Comparison of ENCODE assay signal across 9 mouse cellular contexts in the genomic region with DNA sequence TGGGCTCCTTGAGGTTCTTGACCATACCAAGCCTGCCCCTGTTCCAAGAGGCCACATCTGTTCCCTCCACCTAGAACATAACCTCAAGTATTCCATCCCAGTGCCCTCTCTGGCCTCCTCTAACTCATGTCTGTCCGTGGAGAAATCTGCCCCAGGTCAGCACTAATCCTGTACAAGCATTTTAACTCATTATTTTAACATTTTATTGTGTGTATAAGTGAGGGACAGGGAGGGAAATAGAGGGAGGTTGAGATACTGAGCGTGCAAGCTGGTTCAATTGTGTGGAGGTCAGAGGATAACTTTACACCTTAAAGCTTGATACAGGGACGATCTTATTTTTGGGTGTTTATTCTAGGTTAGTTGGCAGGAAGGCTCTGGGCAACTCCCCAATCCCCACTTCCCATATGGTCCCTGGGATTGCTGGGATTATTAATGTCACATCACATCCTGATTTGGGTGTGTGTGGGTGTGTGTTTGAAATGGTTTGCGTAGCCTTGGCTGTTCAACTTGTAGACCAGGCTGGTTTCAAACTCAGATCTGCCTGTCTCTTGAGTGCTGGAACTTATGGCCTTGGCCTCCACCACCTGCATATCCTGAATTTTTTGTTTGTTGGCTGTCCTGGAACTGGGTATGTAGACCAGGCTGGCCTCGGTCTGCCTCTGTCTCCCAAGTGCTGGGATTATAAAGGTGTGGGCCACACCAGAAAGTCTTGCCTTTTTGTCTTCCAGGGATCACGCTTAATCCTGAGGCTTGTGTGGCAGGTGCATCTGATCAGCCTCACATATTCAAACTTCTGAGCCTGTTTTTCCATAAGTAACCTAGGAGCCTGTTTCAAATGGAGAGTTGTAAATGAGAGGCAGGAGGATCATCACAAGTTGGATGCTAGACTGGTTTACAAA. TPM values are rescaled to one million over a fixed set of nuclear protein-coding genes. Genes with fewer than 3 reads are reported as not detected.
DNase-seq lines count a peak whose midpoint lies in the region; ATAC-seq and TF ChIP-seq lines count a peak whose summit lies in the region.
"Had no signal": no experiment of that assay in that cellular context is flagged by ENCODE, and none has a peak within 500 bp of the region (broad histone marks: within the 10 kb centered on the region; RNA-seq: fewer than 3 reads in every experiment).

No protein-coding gene starts in this region.

- peak overlapping the region; percentile 55; the same call in 1 of the 2 replicates for H3K4me2 ChIP-seq in heart, postnatal 0 days (ENCODE audit: low read depth, low read length)

- H3K27ac ChIP-seq in heart, postnatal 0 days (ENCODE audit: low read depth) = no peak overlapping the region

- intact Hi-C loops in heart, postnatal 14 days (cut with DNase I) = loop anchor here (5.0 kb wide), 1 partner anchor 56 kb away; no protein-coding TSS in a partner anchor

- H3K4me1 ChIP-seq in heart, postnatal 0 days (ENCODE audit: control insufficient read depth, insufficient read depth) = 0 out of 2 replicates have a peak, but pooled peaks cover 5% of the 10 kb centered on the region

- peaks cover 40% of the 10 kb centered on the region for H3K36me3 ChIP-seq in heart, postnatal 0 days (replicated peaks; ENCODE audit: control insufficient read depth, insufficient read depth, low read length)

- no peak overlapping the region for H3K4me3 ChIP-seq in heart, postnatal 0 days (ENCODE audit: low read depth, low read length)

- TF ChIP-seq CTCF in heart, postnatal 0 days (IDR thresholded peaks at IDR 0.05; ENCODE audit: low read depth) = no peak

- TF ChIP-seq EP300 in heart, postnatal 0 days (IDR thresholded peaks at IDR 0.05; ENCODE audit: low read depth) = no peak

- DNase-seq in heart, postnatal 0 days (ENCODE audit: low spot score) = no peak
- DNase-seq in heart, postnatal 14 days = no peak
- DNase-seq in right cerebral cortex, adult 2 months (ENCODE audit: low spot score in 2 of 2) = peak; percentile 39 to 62
- no peak for DNase-seq in right cerebral cortex, postnatal 25 days
- peak; percentile 62 for DNase-seq in layer of hippocampus, adult 9-11 months
- DNase-seq in testis, postnatal 10 days (ENCODE audit: low spot score) = no peak
- DNase-seq in spleen, postnatal 10 days (ENCODE audit: low spot score in 2 of 2) = no peak

- H3K9me3 ChIP-seq in heart, postnatal 0 days (replicated peaks; ENCODE audit: control insufficient read depth, low read length) = no peaks in the 10 kb centered on the region

- H3K27me3 ChIP-seq in heart, postnatal 0 days (ENCODE audit: control insufficient read depth, insufficient read depth, low read length) = no peaks in the 10 kb centered on the region

- H3K9ac ChIP-seq in heart, postnatal 0 days (replicated peaks; ENCODE audit: low read depth, low read length) = no peak overlapping the region

- ATAC-seq in heart, postnatal 0 days (ENCODE audit: insufficient read depth, low read depth) = no peak
- no peak for ATAC-seq in megakaryocyte progenitor cell, adult 5-6 weeks (replicated peaks; ENCODE audit: poor library complexity)

- 56% methylated on average over 6 of the region's 6 CpGs for WGBS in heart, postnatal 0 days

RNA-seq across cellular contexts. Expression of gene Doc2b, which starts 27.5 kb away (rescaled TPM):
- total RNA-seq in heart, postnatal 0 days (2014; rRNA removed; ENCODE audit: low replicate concordance) = 0.62 TPM in 1 of 2 replicates, not detected in the other
- polyA plus RNA-seq in heart, postnatal 0 days (2015; fragmentation: Nextera tagmentation; extraction: Ambion mirVana) = 0.03 and 0.04 TPM in 2 replicates
- under 1 TPM; 0.29 TPM for total RNA-seq in heart, postnatal 14 days (2021)
- not detected in 2 replicates for total RNA-seq in megakaryocyte progenitor cell, adult 5-6 weeks (2015)
- total RNA-seq in megakaryocyte progenitor cell, adult 5-6 weeks (2017) = not detected in 2 replicates
- total RNA-seq: hematopoietic stem cell, adult 5-6 weeks had no signal

RNA-seq across cellular contexts. Expression of gene Ywhae, which starts 35.7 kb away (rescaled TPM):
- 112 and 120 TPM in 2 replicates for total RNA-seq in heart, postnatal 0 days (2014; rRNA removed; ENCODE audit: low replicate concordance)
- 553 and 573 TPM in 2 replicates for polyA plus RNA-seq in heart, postnatal 0 days (2015; fragmentation: Nextera tagmentation; extraction: Ambion mirVana)
- 100 to 1,000 TPM; 534 to 594 TPM for total RNA-seq in heart, postnatal 14 days (2021)
- total RNA-seq in megakaryocyte progenitor cell, adult 5-6 weeks (2015) = 610 and 625 TPM in 2 replicates
- 325 and 442 TPM in 2 replicates for total RNA-seq in megakaryocyte progenitor cell, adult 5-6 weeks (2017)

Comparison
In these comparisons a context has a peak if more than half of its experiments do, and no peak if none do; other contexts are left out.
1. DNase-seq: peak in right cerebral cortex, adult 2 months (2 of 2) and layer of hippocampus, adult 9-11 months (single experiment); none in heart, postnatal 0 days (single experiment), heart, postnatal 14 days (0 of 2), right cerebral cortex, postnatal 25 days (single experiment), testis, postnatal 10 days (single experiment) and spleen, postnatal 10 days (0 of 2).